Mouse (Mus musculus): Measurements from ENCODE around the gene Tmem53.

Tmem53 gene

DNA sequence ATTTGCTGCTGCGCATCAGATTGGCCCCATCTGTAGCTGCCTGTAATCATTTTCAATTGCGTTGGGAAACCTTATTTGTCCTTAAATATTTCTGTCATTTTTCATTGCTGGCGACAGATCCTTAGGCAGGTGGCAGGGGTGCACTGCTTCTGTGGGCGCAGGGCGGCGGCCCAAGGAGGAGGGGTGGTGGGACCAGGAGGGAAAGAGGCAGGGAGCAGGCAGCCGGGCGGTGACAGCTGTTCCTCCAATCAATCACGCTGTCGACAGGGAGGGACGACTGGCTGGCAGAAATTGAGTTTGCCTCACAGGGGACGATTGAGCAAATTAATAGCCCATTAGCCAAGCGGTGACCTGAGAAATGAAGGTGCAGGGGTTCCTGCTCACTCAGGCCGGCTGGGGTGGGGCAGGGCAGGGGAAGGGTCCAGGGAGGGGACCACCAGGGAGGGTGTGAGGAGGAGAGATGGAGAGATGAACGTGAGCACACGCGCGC lies 66.0 kb downstream of the Tmem53 start:
- DNase-seq, result peak; percentile 56
